Mouse (Mus musculus) lung, postnatal 4 days (tissue): ENCODE results near the gene Fdxacb1.

Source experiments
- DNase-seq, 2 experiments: peaks; one replicate each; pipeline ENCODE4 v3.0.0; 2021

Gene Fdxacb1

DNA sequence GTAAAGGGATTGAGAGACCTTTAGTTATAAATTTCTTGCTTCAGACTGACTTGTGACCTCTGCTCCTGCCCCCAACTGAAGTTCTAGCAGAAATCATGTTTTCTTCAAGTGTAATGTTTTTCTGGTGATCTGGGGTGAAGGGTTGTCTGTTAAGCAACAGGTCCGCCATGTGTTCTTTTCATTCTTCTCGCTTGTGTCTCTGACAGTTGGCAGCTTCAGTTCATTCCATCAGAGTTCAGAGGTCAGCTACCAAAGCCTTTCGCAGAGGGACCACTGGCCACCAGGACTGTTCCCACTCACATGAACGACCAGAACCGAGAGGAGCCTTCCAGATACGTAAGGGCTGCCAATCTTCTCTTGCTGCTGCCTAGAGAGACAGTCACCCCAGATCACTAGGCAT, 40.4 kb downstream of the Fdxacb1 start:
- DNase-seq, result peak; percentile 16 to 58

DNA sequence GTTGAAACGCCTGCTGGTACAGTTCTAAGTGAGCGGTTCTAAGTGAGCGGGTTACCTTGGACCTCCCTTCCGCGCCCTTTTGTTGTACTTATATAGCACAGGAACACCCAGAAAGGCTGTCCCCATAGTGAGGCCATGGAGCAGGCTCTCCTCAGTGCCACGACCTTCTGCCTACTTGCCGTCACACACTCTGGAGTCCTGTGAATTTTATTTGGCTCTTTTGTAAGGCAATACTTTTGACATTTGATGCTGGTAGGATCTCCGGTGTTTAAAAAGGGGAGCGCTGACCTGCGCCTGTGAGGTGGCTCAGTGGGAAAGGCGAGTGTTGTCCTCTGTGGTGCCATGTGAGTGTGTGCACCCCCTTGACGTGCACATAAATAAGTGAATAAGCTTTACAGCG, 41.1 kb downstream of the Fdxacb1 start:
- no peak for DNase-seq

DNA sequence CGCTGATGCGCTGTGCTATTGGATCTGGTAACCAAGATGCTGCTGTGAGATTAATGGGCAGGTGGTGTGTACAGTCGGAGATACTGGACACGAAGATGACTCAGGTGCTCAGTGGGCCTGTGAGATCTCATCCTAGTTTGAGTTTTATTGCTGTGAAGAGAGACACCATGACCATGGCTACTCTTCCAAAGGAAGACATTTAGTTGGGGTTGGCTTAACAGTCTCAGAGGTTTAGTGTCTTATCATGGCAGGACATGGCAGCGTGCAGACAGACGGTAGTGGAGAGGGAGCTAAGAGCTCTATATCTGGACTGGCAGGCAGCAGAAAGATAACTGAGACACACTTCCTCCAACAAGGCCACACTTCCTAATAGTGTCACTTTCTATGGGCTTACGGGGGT, 43.2 kb downstream of the Fdxacb1 start:
- no peak for DNase-seq

DNA sequence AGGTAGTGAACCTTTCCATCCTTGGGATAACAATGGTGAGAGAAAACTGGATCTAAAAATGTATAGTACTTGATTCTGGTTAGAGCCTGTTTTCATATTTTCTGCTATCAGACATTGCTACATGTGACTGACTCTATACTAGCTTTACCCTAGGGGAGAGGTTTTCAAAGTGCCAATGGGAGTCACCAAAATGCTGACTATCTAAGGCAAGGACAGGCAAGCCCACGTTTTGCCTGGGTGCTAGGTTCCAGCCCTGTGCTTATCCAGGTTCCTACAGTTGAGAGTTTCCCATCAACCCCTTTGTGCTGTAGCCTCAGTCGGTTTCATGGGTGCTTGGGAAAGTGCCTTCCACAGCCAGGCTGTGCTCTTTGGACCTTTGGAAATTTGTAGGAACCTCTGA, 43.7 kb downstream of the Fdxacb1 start:
- DNase-seq, result no peak

DNA sequence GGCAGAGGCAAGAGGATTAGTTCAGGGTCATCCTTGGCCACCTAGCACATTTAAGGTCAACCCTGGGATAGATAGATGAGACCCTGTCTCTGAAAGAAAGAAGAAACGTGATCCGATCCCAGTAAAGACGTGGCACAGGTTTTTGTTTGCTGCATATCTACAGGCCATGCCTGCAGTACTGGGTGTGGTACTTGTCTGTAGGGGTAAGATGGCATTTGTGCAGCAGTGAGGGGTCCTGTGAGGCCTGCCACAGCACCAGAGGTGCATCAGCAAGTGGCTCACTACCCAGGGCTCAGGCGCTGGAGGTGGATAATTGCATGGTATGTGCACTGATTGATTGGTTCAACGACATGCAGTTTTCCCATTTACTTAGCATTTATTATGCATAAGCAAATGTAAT, 45.8 kb downstream of the Fdxacb1 start:
- DNase-seq, result peak in 1 of 2 experiments; percentile 2

DNA sequence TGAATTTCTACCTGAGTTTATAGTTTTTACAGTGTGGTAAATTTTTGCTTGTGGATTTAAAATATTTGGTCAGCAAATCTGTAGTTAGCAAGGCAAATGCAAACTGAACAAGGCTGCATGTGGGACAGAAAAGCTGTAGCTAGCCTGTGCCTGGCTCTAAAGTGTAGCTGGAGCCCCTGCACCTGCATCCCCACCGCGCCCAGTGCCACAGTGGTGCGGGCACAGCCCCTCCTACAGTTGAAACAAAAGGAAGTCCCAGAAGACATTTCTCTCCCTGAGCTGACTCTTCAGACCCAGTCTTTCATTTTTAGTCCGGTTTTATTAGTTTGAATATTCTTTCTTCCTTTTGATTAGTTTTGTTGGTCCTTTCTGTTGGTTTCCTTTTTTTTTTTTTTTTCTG, 47.6 kb downstream of the Fdxacb1 start:
- DNase-seq, result no peak

DNA sequence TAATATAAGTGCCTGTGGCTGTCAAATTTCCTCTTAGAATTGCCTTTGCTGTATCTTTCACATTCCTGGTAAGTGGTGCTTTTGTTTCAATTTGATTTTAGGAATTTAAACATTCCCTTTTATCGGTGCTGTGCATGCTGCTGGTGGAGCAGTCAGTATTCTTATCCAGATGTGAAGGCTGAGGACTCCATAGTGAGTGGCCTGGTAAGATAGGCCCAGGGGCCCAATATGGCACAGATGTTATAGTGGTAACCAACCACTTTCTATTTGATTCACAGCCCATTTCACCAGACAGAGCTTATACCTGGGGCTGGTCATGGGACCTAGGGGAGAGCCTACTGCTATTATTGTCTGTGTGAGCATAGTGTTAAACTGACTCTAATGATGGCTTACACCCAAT, 48.5 kb downstream of the Fdxacb1 start:
- DNase-seq, result no peak

DNA sequence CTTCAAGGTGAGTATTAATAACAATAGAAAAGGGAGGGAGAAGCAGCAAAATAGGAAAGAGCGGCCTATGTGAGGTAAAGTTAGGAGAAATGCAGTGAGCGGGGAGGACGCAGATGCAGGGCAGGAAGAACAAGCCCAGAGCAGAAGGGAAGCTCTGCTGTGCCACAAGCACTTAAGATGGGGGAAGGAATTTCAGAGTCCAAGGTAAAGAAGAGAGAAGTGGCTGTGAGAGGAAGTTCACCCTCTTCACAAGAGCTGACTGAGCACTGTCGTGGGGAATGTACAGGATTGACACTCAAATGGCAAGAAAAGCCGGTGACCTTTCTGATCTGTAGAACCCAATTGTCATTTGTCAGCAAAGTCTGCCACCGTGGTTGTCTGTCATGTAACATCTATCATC, 50.0 kb downstream of the Fdxacb1 start:
- peak in 1 of 2 experiments; percentile 16 for DNase-seq

DNA sequence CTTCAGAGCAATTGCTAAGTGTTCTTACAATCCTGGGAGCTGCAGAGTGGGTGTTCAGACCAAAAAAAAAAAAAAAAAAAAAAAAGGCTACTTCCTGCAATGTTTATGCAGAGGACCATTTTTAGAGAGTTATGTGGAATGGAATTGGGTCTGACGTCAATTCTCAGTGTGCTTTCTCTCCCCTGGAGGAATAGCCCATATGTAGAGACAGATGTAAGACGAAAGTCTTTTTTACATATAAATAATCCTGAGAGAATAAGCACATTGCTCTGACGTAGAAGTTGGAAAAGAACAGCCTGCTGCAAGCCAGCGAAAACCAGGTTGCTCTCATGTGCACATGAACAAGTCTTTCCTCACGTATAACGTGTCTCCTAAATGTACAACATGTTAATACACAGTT, 51.7 kb downstream of the Fdxacb1 start:
- DNase-seq, result no peak

DNA sequence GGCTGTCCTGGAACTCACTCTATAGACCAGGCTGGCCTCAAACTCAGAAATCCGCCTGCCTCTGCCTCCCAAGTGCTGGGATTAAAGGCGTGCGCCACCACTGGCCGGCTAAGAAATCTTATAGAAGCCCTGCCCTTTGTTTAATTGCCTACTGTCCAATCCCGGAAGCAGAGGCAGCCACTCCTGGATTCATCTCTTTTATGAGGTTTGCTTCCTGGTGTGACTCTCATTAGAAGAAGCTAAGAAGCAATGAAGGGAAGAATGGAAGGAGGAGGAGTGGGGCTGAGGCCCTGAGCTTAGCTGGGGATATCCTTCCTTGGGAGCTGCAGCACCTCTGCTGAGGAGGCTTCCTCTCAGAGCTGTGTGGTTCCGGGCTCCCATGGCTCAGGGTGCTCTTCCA, 53.6 kb downstream of the Fdxacb1 start:
- no peak for DNase-seq

DNA sequence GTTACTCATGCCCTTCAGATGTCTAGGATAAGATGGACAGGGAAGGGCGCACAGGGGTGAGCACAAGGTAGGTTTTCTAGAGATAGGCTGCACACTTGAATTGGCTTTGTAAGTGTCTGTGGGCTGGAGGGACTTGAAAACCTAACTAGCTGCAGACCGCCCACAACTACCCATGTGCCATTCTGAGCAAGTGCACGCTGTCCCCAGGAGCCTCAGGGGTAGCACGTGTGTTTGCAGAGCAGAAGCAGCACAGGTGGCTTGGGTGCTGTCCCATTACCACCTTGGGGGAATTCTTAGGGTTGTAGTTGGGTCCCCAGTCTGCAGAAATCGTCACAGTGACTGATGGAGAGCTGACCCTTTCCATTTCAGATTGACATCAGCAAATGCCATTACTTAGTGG, 54.2 kb downstream of the Fdxacb1 start:
- DNase-seq, result no peak
